Mouse (Mus musculus): Measurements from ENCODE around the gene Utrn. TPM values are rescaled to one million over a fixed set of nuclear protein-coding genes. Genes with fewer than 3 reads are reported as not detected.

Utrn gene
- polyA plus RNA-seq, 1 experiment: 159 TPM

GRCm38 (mm10) chr10:12552196-12552889 is 316.8 kb downstream of the Utrn start:
- Histone ChIP-seq H3K27ac (ENCODE audit: insufficient read depth, low read length) (peak overlapping the region; percentile 66), H3K36me3 (ENCODE audit: control insufficient read depth, insufficient read depth, low read length, poor library complexity, severe bottlenecking) (no peaks in the 10 kb centered on the region), H3K9ac (ENCODE audit: low read depth, poor library complexity, severe bottlenecking) (peak overlapping the region; percentile 8; the same call in 1 of the 2 replicates), H3K4me3 (ENCODE audit: low read depth, low read length) (no peak overlapping the region), H3K9me3 (replicated peaks; ENCODE audit: control insufficient read depth, insufficient read depth, low read length, poor library complexity, severe bottlenecking) (no peaks in the 10 kb centered on the region), H3K4me1 (ENCODE audit: control insufficient read depth, insufficient read depth, low read length) (peaks cover 4% of the 10 kb centered on the region), H3K27me3 (ENCODE audit: control insufficient read depth, insufficient read depth, low read length, poor library complexity, severe bottlenecking) (no peaks in the 10 kb centered on the region)
- TF ChIP-seq CTCF (IDR thresholded peaks at IDR 0.05; ENCODE audit: low read depth, low read length): no peak
- TF ChIP-seq EP300 (IDR thresholded peaks at IDR 0.05; ENCODE audit: insufficient read depth, low read depth, low read length): no peak
- TF ChIP-seq POLR2A (IDR thresholded peaks at IDR 0.05; ENCODE audit: insufficient read depth, low read length): no peak

GRCm38 (mm10) chr10:12551735-12552134 is 317.4 kb downstream of the Utrn start:
- Histone ChIP-seq H3K4me3 (ENCODE audit: low read depth, low read length) (no peak overlapping the region), H3K27me3 (ENCODE audit: control insufficient read depth, insufficient read depth, low read length, poor library complexity, severe bottlenecking) (no peaks in the 10 kb centered on the region), H3K9ac (ENCODE audit: low read depth, poor library complexity, severe bottlenecking) (peak overlapping the region; percentile 8; the same call in 1 of the 2 replicates), H3K4me1 (ENCODE audit: control insufficient read depth, insufficient read depth, low read length) (peaks cover 4% of the 10 kb centered on the region), H3K27ac (ENCODE audit: insufficient read depth, low read length) (peak overlapping the region; percentile 51; the same call in 1 of the 2 replicates), H3K36me3 (ENCODE audit: control insufficient read depth, insufficient read depth, low read length, poor library complexity, severe bottlenecking) (no peaks in the 10 kb centered on the region), H3K9me3 (replicated peaks; ENCODE audit: control insufficient read depth, insufficient read depth, low read length, poor library complexity, severe bottlenecking) (no peaks in the 10 kb centered on the region)
- TF ChIP-seq CTCF (IDR thresholded peaks at IDR 0.05; ENCODE audit: low read depth, low read length) (no peak), EP300 (IDR thresholded peaks at IDR 0.05; ENCODE audit: insufficient read depth, low read depth, low read length) (no peak), POLR2A (IDR thresholded peaks at IDR 0.05; ENCODE audit: insufficient read depth, low read length) (no peak)

- no peak overlapping the region for H3K4me3 ChIP-seq (ENCODE audit: low read depth, low read length)
- H3K9me3 ChIP-seq (replicated peaks; ENCODE audit: control insufficient read depth, insufficient read depth, low read length, poor library complexity, severe bottlenecking): no peaks in the 10 kb centered on the region
- no peaks in the 10 kb centered on the region for H3K27me3 ChIP-seq (ENCODE audit: control insufficient read depth, insufficient read depth, low read length, poor library complexity, severe bottlenecking)
- H3K9ac ChIP-seq (ENCODE audit: low read depth, poor library complexity, severe bottlenecking): no peak overlapping the region
- no peak for TF ChIP-seq CTCF (IDR thresholded peaks at IDR 0.05; ENCODE audit: low read depth, low read length)
- peak; percentile 91 for TF ChIP-seq EP300 (IDR thresholded peaks at IDR 0.05; ENCODE audit: insufficient read depth, low read depth, low read length)
- H3K27ac ChIP-seq (ENCODE audit: insufficient read depth, low read length): peak overlapping the region; percentile 98
- peaks cover 4% of the 10 kb centered on the region for H3K4me1 ChIP-seq (ENCODE audit: control insufficient read depth, insufficient read depth, low read length)
- H3K36me3 ChIP-seq (ENCODE audit: control insufficient read depth, insufficient read depth, low read length, poor library complexity, severe bottlenecking): 0 out of 2 replicates have a peak, but pooled peaks cover 2% of the 10 kb centered on the region
Measured at GRCm38 (mm10) chr10:12549945-12550540, 319.1 kb downstream of the Utrn start.

GRCm38 (mm10) chr10:12549261-12549660 is 319.9 kb downstream of the Utrn start:
- Histone ChIP-seq H3K27ac (ENCODE audit: insufficient read depth, low read length) (peak overlapping the region; percentile 92), H3K4me3 (ENCODE audit: low read depth, low read length) (no peak overlapping the region), H3K4me1 (ENCODE audit: control insufficient read depth, insufficient read depth, low read length) (peaks cover 2% of the 10 kb centered on the region), H3K27me3 (ENCODE audit: control insufficient read depth, insufficient read depth, low read length, poor library complexity, severe bottlenecking) (no peaks in the 10 kb centered on the region), H3K36me3 (ENCODE audit: control insufficient read depth, insufficient read depth, low read length, poor library complexity, severe bottlenecking) (0 out of 2 replicates have a peak, but pooled peaks cover 2% of the 10 kb centered on the region), H3K9ac (ENCODE audit: low read depth, poor library complexity, severe bottlenecking) (no peak overlapping the region), H3K9me3 (replicated peaks; ENCODE audit: control insufficient read depth, insufficient read depth, low read length, poor library complexity, severe bottlenecking) (no peaks in the 10 kb centered on the region)
- TF ChIP-seq EP300 (IDR thresholded peaks at IDR 0.05; ENCODE audit: insufficient read depth, low read depth, low read length) (no peak), CTCF (IDR thresholded peaks at IDR 0.05; ENCODE audit: low read depth, low read length) (no peak), POLR2A (IDR thresholded peaks at IDR 0.05; ENCODE audit: insufficient read depth, low read length) (no peak)

GRCm38 (mm10) chr10:12548616-12549084 is 320.5 kb downstream of the Utrn start:
- Histone ChIP-seq H3K36me3 (ENCODE audit: control insufficient read depth, insufficient read depth, low read length, poor library complexity, severe bottlenecking) (0 out of 2 replicates have a peak, but pooled peaks cover 4% of the 10 kb centered on the region), H3K9ac (ENCODE audit: low read depth, poor library complexity, severe bottlenecking) (peak overlapping the region; percentile 65), H3K4me1 (ENCODE audit: control insufficient read depth, insufficient read depth, low read length) (peaks cover 2% of the 10 kb centered on the region), H3K27me3 (ENCODE audit: control insufficient read depth, insufficient read depth, low read length, poor library complexity, severe bottlenecking) (no peaks in the 10 kb centered on the region), H3K27ac (ENCODE audit: insufficient read depth, low read length) (peak overlapping the region; percentile 92), H3K4me3 (ENCODE audit: low read depth, low read length) (peak overlapping the region; percentile 66), H3K9me3 (replicated peaks; ENCODE audit: control insufficient read depth, insufficient read depth, low read length, poor library complexity, severe bottlenecking) (no peaks in the 10 kb centered on the region)
- TF ChIP-seq EP300 (IDR thresholded peaks at IDR 0.05; ENCODE audit: insufficient read depth, low read depth, low read length) (peak; percentile 95), POLR2A (IDR thresholded peaks at IDR 0.05; ENCODE audit: insufficient read depth, low read length) (no peak), CTCF (IDR thresholded peaks at IDR 0.05; ENCODE audit: low read depth, low read length) (peak; percentile 7)

All from ES-Bruce4 (cell line).